Comparison of ENCODE assay signal across 9 mouse cellular contexts in genomic region chr3:21988010-21988531, GRCm38 (mm10).
A peak's percentile ranks its signal among the peaks of the same experiment; 100 is the strongest.
DNase-seq lines count a peak whose midpoint lies in the region; ATAC-seq lines count a peak whose summit lies in the region.
"Had no signal": no experiment of that assay in that cellular context is flagged by ENCODE, and none has a peak within 500 bp of the region (broad histone marks: within the 10 kb centered on the region; RNA-seq: fewer than 3 reads in every experiment).

No protein-coding gene starts in this region.

- no peak overlapping the region for H3K27ac ChIP-seq in forebrain, embryonic 16.5 days (ENCODE audit: low read length)
- H3K27ac ChIP-seq in heart, embryonic 11.5 days (ENCODE audit: low read depth, low read length), result no peak overlapping the region
- H3K27ac ChIP-seq: neural tube, embryonic 12.5 days had no signal

- H3K9ac ChIP-seq in forebrain, embryonic 16.5 days (replicated peaks; ENCODE audit: low read depth, low read length), result no peak overlapping the region
- H3K9ac ChIP-seq in heart, embryonic 11.5 days (ENCODE audit: low read depth, low read length), result no peak overlapping the region
- H3K9ac ChIP-seq: neural tube, embryonic 12.5 days had no signal

- 91% methylated on average over 8 of the region's 8 CpGs for WGBS in forebrain, embryonic 16.5 days
- WGBS in heart, embryonic 11.5 days (ENCODE audit: insufficient replicate concordance), result 64% methylated on average over 8 of the region's 8 CpGs

- no peaks in the 10 kb centered on the region for H3K9me3 ChIP-seq in forebrain, embryonic 16.5 days (ENCODE audit: control insufficient read depth, low read length)
- no peaks in the 10 kb centered on the region for H3K9me3 ChIP-seq in heart, embryonic 11.5 days (replicated peaks; ENCODE audit: control insufficient read depth, low read length)
- H3K9me3 ChIP-seq: neural tube, embryonic 12.5 days had no signal

- no peaks in the 10 kb centered on the region for H3K27me3 ChIP-seq in forebrain, embryonic 16.5 days (replicated peaks; ENCODE audit: control insufficient read depth, insufficient read depth, low read length)
- H3K27me3 ChIP-seq in heart, embryonic 11.5 days (ENCODE audit: control insufficient read depth, insufficient read depth, low read length), result no peaks in the 10 kb centered on the region
- H3K27me3 ChIP-seq: neural tube, embryonic 12.5 days had no signal

- intact Hi-C loops in heart, postnatal 14 days (cut with DNase I), result loop anchor here (5.0 kb wide), 1 partner anchor 51 kb away; no protein-coding TSS in a partner anchor

- no peak for ATAC-seq in forebrain, embryonic 16.5 days
- no peak for ATAC-seq in heart, embryonic 11.5 days (replicated peaks; ENCODE audit: insufficient number of reproducible peaks, low FRiP score, low TSS enrichment)

- H3K4me2 ChIP-seq in forebrain, embryonic 16.5 days (ENCODE audit: low read length), result no peak overlapping the region
- H3K4me2 ChIP-seq in heart, embryonic 11.5 days, result no peak overlapping the region
- H3K4me2 ChIP-seq: neural tube, embryonic 12.5 days had no signal

- H3K4me1 ChIP-seq in forebrain, embryonic 16.5 days (replicated peaks; ENCODE audit: control insufficient read depth, insufficient read depth, low read length), result no peaks in the 10 kb centered on the region
- no peaks in the 10 kb centered on the region for H3K4me1 ChIP-seq in heart, embryonic 11.5 days (ENCODE audit: control insufficient read depth, insufficient read depth, low read length)
- H3K4me1 ChIP-seq: neural tube, embryonic 12.5 days had no signal

- no peak overlapping the region for H3K4me3 ChIP-seq in forebrain, embryonic 16.5 days (replicated peaks; ENCODE audit: low read length)
- H3K4me3 ChIP-seq in heart, embryonic 11.5 days (ENCODE audit: low read depth, low read length), result no peak overlapping the region
- H3K4me3 ChIP-seq: neural tube, embryonic 12.5 days had no signal

- peak; percentile 88 for DNase-seq in heart, adult 11 months
- DNase-seq in heart, postnatal 14 days, result no peak
- DNase-seq in adipocyte (ENCODE audit: low spot score) (peak; percentile 79), liver (peak; percentile 48)
- peak; percentile 13 to 39 for DNase-seq in spleen, adult 18-20 months
- no peak for DNase-seq in cerebellum, postnatal 25 days

- no peaks in the 10 kb centered on the region for H3K36me3 ChIP-seq in forebrain, embryonic 16.5 days (ENCODE audit: control insufficient read depth, insufficient read depth)
- H3K36me3 ChIP-seq in heart, embryonic 11.5 days (ENCODE audit: control insufficient read depth, insufficient read depth, low read length), result no peaks in the 10 kb centered on the region
- H3K36me3 ChIP-seq: neural tube, embryonic 12.5 days had no signal

Comparison
In these comparisons a context has a peak if more than half of its experiments do, and no peak if none do; other contexts are left out.
1. DNase-seq: peak in heart, adult 11 months (single experiment), adipocyte (single experiment), liver (single experiment) and spleen, adult 18-20 months (2 of 2); none in heart, postnatal 14 days (0 of 2) and cerebellum, postnatal 25 days (0 of 2).